Mouse (Mus musculus) limb, embryonic 10.5 days (tissue): ENCODE measurements at regions not wholly inside any gene's neighbourhood (a gene's known extent, or its start where the extent isn't known, plus 50 kb on each side); places are given as distances from the start of the nearest gene placed in this dataset.

ENCODE experiments used
- DNase-seq: peaks from one replicate; pipeline ENCODE4 v3.0.0-alpha.2; 2017; ENCODE audit warnings: low spot score
- H3K27ac ChIP-seq: fragments of 300-500 bp; sonication (generic); 2 replicates; pipeline ENCODE4 v1.5.1; 2016; ENCODE audit warnings: mild to moderate bottlenecking
- H3K27me3 ChIP-seq: fragments of 300-500 bp; sonication (generic); 2 replicates; pipeline ENCODE4 v1.6.1; 2016; ENCODE audit warnings: low read depth, mild to moderate bottlenecking; ENCODE audit not compliant: poor library complexity, severe bottlenecking
- H3K36me3 ChIP-seq: fragments of 300-500 bp; sonication (generic); 2 replicates; pipeline ENCODE4 v1.6.1; 2016; ENCODE audit warnings: mild to moderate bottlenecking, moderate library complexity
- H3K4me1 ChIP-seq: fragments of 300-500 bp; sonication (generic); 2 replicates; pipeline ENCODE4 v1.6.1; 2016
- H3K4me3 ChIP-seq: fragments of 300-500 bp; sonication (generic); 2 replicates; pipeline ENCODE4 v1.5.1; 2016; ENCODE audit warnings: mild to moderate bottlenecking, moderate library complexity
- H3K9me3 ChIP-seq: fragments of 300-500 bp; sonication (generic); replicated peaks from 2 replicates; pipeline ENCODE4 v1.6.1; 2016; ENCODE audit warnings: mild to moderate bottlenecking
- WGBS: fragments of 180-500 bp; shearing (Covaris S2); methylation state at CpG from one replicate; pipeline ENCODE4 v1.1.7; 2016; 5-methylcytosine and 5-hydroxymethylcytosine counted together

DNA sequence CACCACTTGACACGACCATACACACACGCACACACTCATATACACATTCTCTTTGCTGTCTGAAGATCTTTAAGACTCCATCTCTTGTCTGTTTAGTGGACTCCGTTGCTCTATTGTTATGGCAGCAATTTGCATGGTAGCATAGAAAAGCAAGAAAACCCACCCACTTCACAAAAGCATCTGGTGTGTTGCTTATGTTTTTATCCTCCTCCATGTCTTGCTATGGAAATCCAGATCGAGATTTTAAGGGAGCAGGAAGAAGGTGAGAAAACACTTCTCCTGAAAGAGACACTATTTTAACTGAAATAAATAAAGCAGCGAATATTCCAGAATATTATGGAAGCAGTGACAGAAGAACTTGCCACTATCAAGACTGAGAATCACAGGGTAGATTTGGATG lies 207.5 kb upstream of the Stac start:
- Histone ChIP-seq H3K27me3 (no peaks in the 10 kb centered on the region), H3K4me1 (no peaks in the 10 kb centered on the region), H3K36me3 (no peaks in the 10 kb centered on the region), H3K9me3 (no peaks in the 10 kb centered on the region), H3K4me3 (no peak overlapping the region), H3K27ac (no peak overlapping the region)
- 83% methylated on average over 5 of the region's 5 CpGs for WGBS
- DNase-seq, result no peak

DNA sequence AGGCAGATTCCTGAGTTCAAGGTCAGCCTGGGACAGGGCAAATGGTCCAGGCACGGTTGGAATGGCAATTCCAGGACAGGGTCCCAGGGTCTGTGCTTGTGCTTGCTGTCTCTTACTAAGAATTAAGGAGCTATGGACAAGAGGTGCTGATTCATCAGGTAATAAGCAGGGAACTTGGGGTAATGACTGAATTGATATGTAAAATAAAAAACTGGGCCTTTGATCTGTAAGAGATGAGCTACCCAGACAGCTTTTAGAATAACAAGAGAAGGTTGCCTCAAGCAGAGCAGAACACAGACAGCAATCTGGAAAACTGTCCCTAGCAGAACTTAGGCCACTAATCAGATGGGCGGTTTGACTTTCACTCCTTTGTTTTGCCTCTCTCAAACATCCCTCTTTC lies 189.6 kb upstream of the Stac start:
- Histone ChIP-seq H3K4me1 (no peaks in the 10 kb centered on the region), H3K27me3 (no peaks in the 10 kb centered on the region), H3K27ac (no peak overlapping the region), H3K9me3 (no peaks in the 10 kb centered on the region), H3K36me3 (no peaks in the 10 kb centered on the region), H3K4me3 (no peak overlapping the region)
- 71% methylated on average over 2 of the region's 2 CpGs for WGBS
- no peak for DNase-seq

DNA sequence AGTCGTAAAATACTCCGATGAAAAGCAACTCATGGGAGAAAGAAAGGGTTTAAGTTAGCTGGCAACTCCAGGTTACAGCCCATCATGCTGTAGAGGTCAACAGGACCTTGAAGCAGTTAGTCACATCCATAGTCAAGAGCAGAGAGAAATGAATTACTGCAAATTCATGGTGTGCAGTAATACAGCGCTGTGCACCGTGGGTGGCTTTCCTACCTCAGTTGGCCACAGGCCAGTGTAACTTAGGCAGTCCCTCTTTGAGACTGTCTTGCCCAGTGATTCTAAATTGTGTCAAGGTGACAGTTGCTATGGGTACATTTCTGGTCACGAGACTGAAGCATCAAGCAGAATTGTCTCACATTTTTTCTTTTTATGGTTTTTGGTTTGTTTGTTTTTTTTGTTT lies 186.7 kb upstream of the Stac start:
- H3K27me3 ChIP-seq, result no peaks in the 10 kb centered on the region
- no peak overlapping the region for H3K27ac ChIP-seq
- DNase-seq, result no peak
- 89% methylated on average over 5 of the region's 5 CpGs for WGBS
- H3K36me3 ChIP-seq, result no peaks in the 10 kb centered on the region
- H3K9me3 ChIP-seq, result no peaks in the 10 kb centered on the region
- no peaks in the 10 kb centered on the region for H3K4me1 ChIP-seq
- no peak overlapping the region for H3K4me3 ChIP-seq

DNA sequence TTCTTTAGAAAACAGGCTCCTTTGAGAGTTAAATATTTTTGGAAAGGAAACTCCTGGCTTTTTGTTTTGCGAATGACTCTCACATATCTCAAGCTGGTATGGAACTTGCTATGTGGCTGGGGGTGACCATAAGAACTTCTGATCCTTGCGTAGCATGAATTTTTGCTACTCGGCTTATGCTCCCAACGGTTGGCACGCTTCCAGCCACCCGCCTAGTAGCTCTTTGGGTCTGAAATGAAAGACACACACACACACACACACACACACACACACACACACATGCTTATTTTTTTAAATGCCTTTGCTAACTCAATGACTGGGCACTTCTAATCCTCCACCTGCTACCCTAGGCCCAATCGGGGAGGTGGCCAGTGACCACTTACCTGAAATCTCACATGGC lies 180.3 kb upstream of the Stac start:
- DNase-seq, result no peak
- H3K4me3 ChIP-seq, result no peak overlapping the region
- 96% methylated on average over 7 of the region's 7 CpGs for WGBS

DNA sequence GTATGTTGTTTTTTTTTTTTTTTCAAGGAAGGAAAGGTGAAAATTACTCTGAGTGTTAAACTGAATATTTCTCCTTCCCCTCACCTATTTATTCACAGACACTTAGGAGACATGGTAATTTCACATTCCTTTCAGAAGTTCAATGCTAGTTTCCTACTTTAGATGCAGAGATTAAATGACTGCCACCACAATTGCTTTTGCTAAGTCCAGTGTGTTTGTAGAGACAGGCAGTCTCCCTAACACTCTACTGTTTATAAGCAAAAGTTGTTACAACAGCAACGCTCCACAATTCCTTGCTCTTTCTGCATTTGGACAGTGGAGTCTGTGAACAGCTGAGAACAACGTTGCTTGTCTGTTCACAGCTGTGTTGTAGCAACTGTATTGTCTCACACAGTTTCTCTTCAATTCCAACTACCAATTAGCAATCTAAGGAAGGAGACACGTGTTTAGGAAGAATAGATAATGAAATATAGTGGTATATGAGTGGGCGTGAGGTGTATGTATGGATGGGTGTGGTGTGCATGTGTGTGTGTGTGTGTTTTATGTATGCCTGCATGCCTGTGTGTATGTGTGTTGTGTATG lies 179.7 kb upstream of the Stac start:
- WGBS, result 81% methylated on average over 4 of the region's 4 CpGs
- no peaks in the 10 kb centered on the region; the same call in 1 of the 2 replicates for H3K4me1 ChIP-seq
- no peaks in the 10 kb centered on the region for H3K27me3 ChIP-seq
- no peak overlapping the region for H3K27ac ChIP-seq
- H3K9me3 ChIP-seq, result no peaks in the 10 kb centered on the region
- H3K4me3 ChIP-seq, result no peak overlapping the region
- no peak for DNase-seq
- H3K36me3 ChIP-seq, result no peaks in the 10 kb centered on the region

More for the DNA sequence above, 180.3 kb upstream of the Stac start:
- no peaks in the 10 kb centered on the region for H3K27me3 ChIP-seq
- no peaks in the 10 kb centered on the region for H3K9me3 ChIP-seq
- no peaks in the 10 kb centered on the region for H3K36me3 ChIP-seq
- no peaks in the 10 kb centered on the region; the same call in 1 of the 2 replicates for H3K4me1 ChIP-seq
- H3K27ac ChIP-seq, result no peak overlapping the region

DNA sequence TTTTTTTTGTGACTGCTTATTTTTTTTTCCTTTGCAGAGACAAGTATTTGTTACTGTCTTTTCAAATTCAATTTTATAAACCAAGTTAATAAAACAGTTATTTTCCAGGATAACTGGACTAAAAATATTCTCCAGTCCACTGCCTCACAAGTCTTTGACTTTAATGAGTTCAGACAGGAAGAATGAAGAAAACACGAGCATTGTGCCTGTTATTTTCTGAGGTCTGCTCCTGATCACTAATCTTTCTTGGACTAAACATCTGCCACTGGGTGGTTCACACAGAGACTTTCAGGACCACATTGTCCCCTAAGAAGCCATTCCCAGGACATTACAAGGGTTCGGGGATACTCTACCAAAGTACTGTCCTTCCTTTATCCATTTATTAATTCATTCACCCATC lies 167.9 kb upstream of the Stac start:
- Histone ChIP-seq H3K9me3 (no peaks in the 10 kb centered on the region), H3K4me3 (no peak overlapping the region), H3K27ac (no peak overlapping the region), H3K36me3 (no peaks in the 10 kb centered on the region), H3K4me1 (no peaks in the 10 kb centered on the region), H3K27me3 (no peaks in the 10 kb centered on the region)
- DNase-seq, result no peak
- WGBS, result 77% methylated on average over 2 of the region's 2 CpGs

DNA sequence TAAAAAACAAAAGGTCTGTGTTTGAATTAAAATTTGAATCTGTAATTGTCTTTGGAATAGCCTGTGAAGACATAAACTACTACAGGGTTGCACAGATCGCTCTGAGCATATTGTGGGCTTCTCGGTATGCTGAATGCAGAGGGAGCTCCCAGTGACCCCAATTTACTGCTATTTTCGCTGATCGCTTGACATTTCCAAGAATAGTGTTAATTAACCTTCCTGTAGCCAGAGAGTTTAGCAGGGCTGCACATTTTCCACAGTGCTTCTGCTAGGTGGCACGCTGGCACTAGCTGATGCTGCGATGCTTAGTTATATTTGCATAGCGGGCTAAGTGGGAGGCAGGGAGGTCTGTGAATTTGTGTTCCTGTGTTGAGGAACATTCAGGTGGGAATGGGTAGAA lies 164.8 kb upstream of the Stac start:
- H3K4me1 ChIP-seq, result no peaks in the 10 kb centered on the region
- no peaks in the 10 kb centered on the region for H3K27me3 ChIP-seq
- no peak for DNase-seq
- WGBS, result 90% methylated on average over 7 of the region's 7 CpGs
- H3K27ac ChIP-seq, result no peak overlapping the region
- H3K36me3 ChIP-seq, result no peaks in the 10 kb centered on the region
- H3K9me3 ChIP-seq, result no peaks in the 10 kb centered on the region
- no peak overlapping the region for H3K4me3 ChIP-seq

DNA sequence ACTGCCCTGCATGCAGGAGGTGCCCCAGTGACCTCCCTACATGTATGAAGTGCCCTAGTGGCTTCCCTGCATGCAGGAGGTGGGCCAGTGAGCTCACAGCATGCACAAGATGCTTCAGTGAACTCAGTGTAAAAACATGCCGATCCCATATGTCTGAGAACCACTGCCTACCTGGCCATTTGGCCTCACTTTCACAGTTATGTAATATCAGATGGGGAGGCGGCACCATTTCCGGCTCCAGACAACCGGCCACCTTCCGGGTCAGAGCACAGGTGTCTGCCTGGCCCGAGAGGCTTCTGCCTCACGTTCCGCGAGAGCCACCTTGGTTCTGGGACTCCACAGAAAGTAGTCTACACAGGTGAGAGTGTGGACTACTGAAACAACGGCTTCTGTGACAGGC lies 156.2 kb upstream of the Stac start:
- H3K27ac ChIP-seq, result no peak overlapping the region
- no peak for DNase-seq
- H3K4me1 ChIP-seq, result peaks cover 8% of the 10 kb centered on the region
- no peaks in the 10 kb centered on the region for H3K27me3 ChIP-seq
- 95% methylated on average over 10 of the region's 10 CpGs for WGBS
- H3K4me3 ChIP-seq, result no peak overlapping the region
- no peaks in the 10 kb centered on the region for H3K36me3 ChIP-seq
- no peaks in the 10 kb centered on the region for H3K9me3 ChIP-seq

DNA sequence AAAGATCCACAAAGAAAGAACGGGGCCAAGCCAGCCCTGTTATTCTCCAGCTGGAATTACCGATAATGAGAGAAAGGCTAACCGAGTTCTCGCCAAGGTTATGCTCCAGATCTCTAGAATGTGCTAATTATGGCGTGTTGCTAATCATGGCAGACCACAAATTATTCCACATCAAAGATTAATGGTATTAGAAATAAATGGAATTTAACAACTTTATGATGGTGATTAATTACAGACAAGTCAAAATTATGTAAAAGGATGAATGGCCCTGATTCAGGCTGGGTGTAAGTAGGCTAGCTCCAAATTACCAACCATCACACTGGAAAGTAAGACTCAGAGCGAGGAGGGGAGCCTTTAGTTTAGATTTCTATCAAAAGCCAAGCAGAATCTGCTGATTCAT lies 151.0 kb upstream of the Stac start:
- WGBS, result 88% methylated on average over 6 of the region's 6 CpGs
- Histone ChIP-seq H3K9me3 (no peaks in the 10 kb centered on the region), H3K36me3 (no peaks in the 10 kb centered on the region), H3K4me3 (no peak overlapping the region), H3K27me3 (no peaks in the 10 kb centered on the region), H3K27ac (no peak overlapping the region), H3K4me1 (peaks cover 8% of the 10 kb centered on the region)
- no peak for DNase-seq

DNA sequence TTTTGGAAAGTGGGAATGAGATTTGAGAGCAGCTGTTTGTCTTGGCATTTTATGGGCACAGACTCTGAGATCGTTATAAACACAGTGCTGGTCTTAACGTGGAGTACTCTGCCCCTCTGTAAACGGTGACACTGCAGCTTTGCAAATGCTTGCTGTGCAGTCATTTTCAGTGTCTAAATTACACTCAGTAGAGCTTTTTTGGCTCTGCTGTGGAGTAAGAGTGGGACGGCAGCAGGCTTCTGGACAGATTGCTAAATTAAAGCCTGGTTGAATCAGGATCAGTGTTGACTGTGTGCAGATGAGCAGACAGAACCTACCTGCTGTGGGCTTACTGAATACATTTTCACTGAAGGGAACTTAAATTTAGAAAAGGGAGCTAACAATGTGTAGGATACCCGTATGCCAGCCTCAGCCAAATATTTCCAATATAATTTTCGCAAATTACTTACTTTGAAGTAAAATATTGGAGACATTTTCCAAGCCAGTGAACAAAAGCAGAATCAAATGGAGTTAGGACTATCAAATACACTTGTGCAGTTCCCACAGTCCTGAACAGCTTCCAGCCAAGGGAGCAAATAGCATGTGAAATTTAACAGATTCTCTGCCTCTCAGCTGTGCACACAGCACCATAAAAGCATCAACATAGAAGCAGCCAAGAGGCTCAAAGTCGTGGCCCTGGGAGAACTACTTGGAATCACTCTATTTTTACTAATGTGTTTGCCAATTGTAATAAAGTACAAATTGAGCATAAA lies 148.1 kb upstream of the Stac start:
- no peak overlapping the region for H3K27ac ChIP-seq
- no peak overlapping the region for H3K4me3 ChIP-seq
- no peaks in the 10 kb centered on the region for H3K9me3 ChIP-seq
- 77% methylated on average over 7 of the region's 7 CpGs for WGBS
- H3K36me3 ChIP-seq, result no peaks in the 10 kb centered on the region
- no peak for DNase-seq
- H3K4me1 ChIP-seq, result peaks cover 8% of the 10 kb centered on the region
- H3K27me3 ChIP-seq, result no peaks in the 10 kb centered on the region

DNA sequence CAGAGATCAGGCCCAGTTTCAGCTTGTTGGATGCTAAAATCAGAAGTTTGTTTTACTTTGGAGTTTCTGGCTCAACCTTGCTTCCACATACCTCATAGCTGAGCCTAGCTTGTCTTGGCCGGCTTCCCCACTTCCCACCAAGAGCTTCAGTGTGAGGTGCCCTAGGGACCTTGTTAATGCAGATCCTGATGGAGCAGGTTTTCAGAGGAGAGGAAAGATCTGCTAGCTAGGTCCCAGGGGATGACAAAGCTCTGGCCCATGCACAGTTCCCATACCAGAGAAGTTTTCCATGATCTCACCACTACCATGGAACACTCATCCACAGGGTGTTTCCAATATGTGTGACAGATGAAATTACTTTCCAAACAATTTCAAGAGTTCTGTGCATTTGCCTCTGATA lies 131.9 kb upstream of the Stac start:
- Histone ChIP-seq H3K27ac (no peak overlapping the region), H3K27me3 (no peaks in the 10 kb centered on the region), H3K36me3 (no peaks in the 10 kb centered on the region), H3K4me3 (no peak overlapping the region), H3K9me3 (no peaks in the 10 kb centered on the region), H3K4me1 (no peaks in the 10 kb centered on the region)
- 81% methylated on average over 1 of the region's 1 CpGs for WGBS
- DNase-seq, result no peak

DNA sequence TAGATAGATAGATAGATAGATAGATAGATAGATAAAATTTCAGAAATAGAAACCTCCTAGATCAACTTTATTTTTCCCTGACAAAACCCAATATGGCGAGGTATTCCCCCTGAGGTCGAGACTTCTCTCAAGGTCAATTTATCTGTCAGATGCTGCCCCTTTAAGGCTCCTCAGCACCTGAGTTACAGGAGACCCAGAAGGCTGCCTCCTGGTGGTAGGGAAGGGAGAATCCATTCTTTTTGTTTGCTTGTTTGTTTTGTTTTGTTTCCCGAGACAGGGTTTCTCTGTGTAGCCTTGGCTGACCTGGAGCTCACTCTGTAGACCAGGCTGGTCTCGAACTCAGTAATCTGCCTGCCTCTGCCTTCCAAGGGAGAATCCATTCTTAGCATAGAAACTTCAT lies 127.3 kb upstream of the Stac start:
- 74% methylated on average over 4 of the region's 4 CpGs for WGBS
- no peak for DNase-seq
- H3K27me3 ChIP-seq, result no peaks in the 10 kb centered on the region
- no peaks in the 10 kb centered on the region for H3K36me3 ChIP-seq
- no peak overlapping the region for H3K4me3 ChIP-seq
- H3K27ac ChIP-seq, result no peak overlapping the region
- no peaks in the 10 kb centered on the region for H3K4me1 ChIP-seq
- no peaks in the 10 kb centered on the region for H3K9me3 ChIP-seq

DNA sequence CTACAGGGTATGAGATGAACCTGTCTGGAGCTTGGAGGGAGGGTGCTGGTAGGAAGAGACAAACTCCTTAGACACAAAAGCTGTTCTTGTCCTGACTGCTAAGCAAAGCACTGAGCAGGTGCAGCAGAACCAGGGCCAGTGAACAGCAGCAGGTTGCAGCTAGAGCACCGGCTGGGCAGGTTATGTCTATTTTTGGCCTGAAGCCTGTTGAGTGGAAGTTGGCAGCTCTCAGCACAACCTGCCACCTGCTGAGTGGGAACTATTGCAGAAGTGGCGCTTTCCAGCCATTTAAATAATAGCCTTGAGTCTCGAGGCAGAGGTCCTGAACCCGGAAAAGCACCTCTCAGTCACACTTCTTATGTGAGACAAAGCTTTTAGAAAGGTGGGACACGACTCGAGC lies 114.8 kb upstream of the Stac start:
- Histone ChIP-seq H3K27me3 (no peaks in the 10 kb centered on the region), H3K27ac (no peak overlapping the region), H3K4me1 (no peaks in the 10 kb centered on the region), H3K36me3 (no peaks in the 10 kb centered on the region), H3K4me3 (no peak overlapping the region), H3K9me3 (no peaks in the 10 kb centered on the region)
- WGBS, result 92% methylated on average over 6 of the region's 6 CpGs
- DNase-seq, result no peak

DNA sequence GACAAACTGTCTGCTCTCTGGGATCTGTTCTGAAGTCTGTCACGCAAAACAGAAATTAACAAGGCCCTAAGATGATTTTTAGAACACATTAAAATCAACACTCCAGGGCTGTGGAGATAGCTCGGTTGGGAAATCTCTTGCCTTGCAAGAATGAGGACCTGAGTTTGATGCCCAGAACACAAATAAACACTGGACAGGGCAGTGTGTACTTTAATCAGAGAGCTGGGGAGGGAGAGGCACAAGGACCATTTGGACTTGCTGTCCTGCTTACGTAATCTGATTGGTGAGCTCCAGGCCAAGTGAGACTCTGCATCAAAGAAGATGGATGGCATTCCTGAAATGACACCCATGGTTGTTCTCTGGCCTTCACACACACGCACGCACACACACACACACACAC lies 111.2 kb upstream of the Stac start:
- 82% methylated on average over 5 of the region's 5 CpGs for WGBS
- H3K9me3 ChIP-seq, result no peaks in the 10 kb centered on the region
- H3K4me3 ChIP-seq, result no peak overlapping the region
- H3K4me1 ChIP-seq, result no peaks in the 10 kb centered on the region
- H3K27ac ChIP-seq, result no peak overlapping the region
- DNase-seq, result no peak
- no peaks in the 10 kb centered on the region for H3K27me3 ChIP-seq
- H3K36me3 ChIP-seq, result no peaks in the 10 kb centered on the region
